Mouse (Mus musculus) adipose tissue, adult 10 weeks (tissue): ENCODE data around the gene Itga4. TPM values are rescaled to one million over a fixed set of nuclear protein-coding genes. Genes with fewer than 3 reads are reported as not detected.

ENCODE experiments used
- polyA plus RNA-seq: library from polyadenylated mRNA; stranded (reverse); fragments of 350-450 nt; fragmentation: Illumina TruSeq; extraction: RNeasy Lipid Tissue Mini Kit (QIAGEN cat#74804); gene quantifications from one replicate; pipeline ENCODE4 v1.2.3, GENCODE M21; 2014; ENCODE audit warnings: low read depth, low replicate concordance

Gene Itga4
- polyA plus RNA-seq = 2.5 TPM

GRCm38 (mm10) chr2:79255192-79256000 lies at the start of gene Itga4:
Gene Itga4, plus strand, starts transcription at chr2:79255426.

Other genes with a start within 250 kb of the Itga4 start
- not detected for gene Neurod1, start 201.3 kb downstream of the Itga4 start, polyA plus RNA-seq
- 1.3 TPM for gene Cerkl, start 201.4 kb downstream of the Itga4 start, polyA plus RNA-seq